Mouse (Mus musculus): ENCODE measurements around the gene Olfr1033.
"Not testable (repeated sequence)": the region's sequence is repeated elsewhere in the genome, so short reads cannot be mapped to it uniquely, and the experiment has no call there.

DNA sequence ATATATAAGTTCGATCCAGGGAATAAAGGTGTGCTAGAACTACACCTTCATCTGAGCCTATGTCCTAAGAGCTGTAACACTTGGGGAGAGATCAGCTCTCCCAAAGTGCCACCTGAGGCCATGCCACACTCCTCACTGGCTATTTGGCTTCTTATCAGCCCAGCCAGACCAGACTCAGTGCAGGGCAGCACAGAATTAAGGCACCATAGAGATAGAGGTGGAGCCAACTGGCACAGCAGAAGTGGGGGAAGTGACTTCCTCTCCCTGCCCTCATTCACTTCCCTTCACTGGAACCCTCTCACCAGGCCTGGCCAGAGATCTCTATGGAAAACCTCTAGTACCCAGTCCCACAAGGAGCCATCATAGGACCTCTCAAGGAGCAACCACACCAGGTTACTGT, 60.0 kb downstream of the Olfr1033 start:
- TF ChIP-seq CTCF (IDR thresholded peaks at IDR 0.05; ENCODE audit: low read depth, low read length); POLR2A (IDR thresholded peaks at IDR 0.05; ENCODE audit: borderline replicate concordance, low read depth, low read length): not testable (repeated sequence)

All from bone marrow macrophage, adult 2 months (primary cell).